Mouse (Mus musculus) CH12.LX (cell line): ENCODE measurements around the gene Lrig2. TPM values are rescaled to one million over a fixed set of nuclear protein-coding genes. Genes with fewer than 3 reads are reported as not detected.

Experiments used
- DNase-seq: peaks from one replicate; pipeline ENCODE4 v3.0.0-alpha.2; 2013; ENCODE audit errors: extremely low read depth
- H3K27ac ChIP-seq: 2 replicates; pipeline ENCODE4 v1.5.1; 2012; ENCODE audit warnings: low read depth, mild to moderate bottlenecking, control low read depth, moderate library complexity; ENCODE audit not compliant: insufficient read depth
- H3K27me3 ChIP-seq: replicated peaks from 2 replicates; pipeline ENCODE3; 2012; ENCODE audit warnings: inconsistent platforms
- H3K36me3 ChIP-seq, 2 experiments: replicated peaks in 1 of 2; 2 replicates each; pipeline versions ENCODE3 to v1.6.1; 2012; ENCODE audit warnings: inconsistent platforms in 1 of 2, low read length in 1 of 2, mild to moderate bottlenecking in 1 of 2, mixed read lengths in 1 of 2, moderate library complexity in 1 of 2; ENCODE audit not compliant: control insufficient read depth in 1 of 2, insufficient read depth in 1 of 2
- H3K4me1 ChIP-seq, 2 experiments: 2 replicates each; pipeline ENCODE4 v1.6.1; 2012; ENCODE audit warnings: inconsistent platforms in 1 of 2, moderate library complexity in 1 of 2; ENCODE audit not compliant: insufficient read depth in 2 of 2, control insufficient read depth in 1 of 2
- H3K4me2 ChIP-seq: 2 replicates; pipeline ENCODE4 v1.6.1; 2012; ENCODE audit warnings: low read depth, mild to moderate bottlenecking, control low read depth; ENCODE audit not compliant: poor library complexity, insufficient read depth, severe bottlenecking
- H3K4me3 ChIP-seq, 3 experiments: fragments of 150-350 bp in 1 of 3; sonication (generic) in 1 of 3; replicated peaks in 1 of 3; 2 replicates each; pipeline versions ENCODE3 to v1.5.1; 2011 to 2012; ENCODE audit warnings: low read depth in 2 of 3, low read length in 2 of 3, mild to moderate bottlenecking in 2 of 3, moderate library complexity in 2 of 3, control low read depth in 1 of 3, improper control_type of control experiment in 1 of 3, inconsistent platforms in 1 of 3, mixed read lengths in 1 of 3; ENCODE audit not compliant: poor library complexity in 1 of 3
- H3K79me2 ChIP-seq: replicated peaks from 2 replicates; pipeline ENCODE4 v1.6.1; 2012; ENCODE audit warnings: mild to moderate bottlenecking, moderate library complexity; ENCODE audit not compliant: control insufficient read depth, poor library complexity, insufficient read depth, severe bottlenecking; ENCODE audit errors: extremely low read depth
- H3K9ac ChIP-seq: 2 replicates; pipeline ENCODE4 v1.6.1; 2012; ENCODE audit warnings: low read depth, mild to moderate bottlenecking, control low read depth, moderate library complexity; ENCODE audit not compliant: insufficient read depth
- H3K9me3 ChIP-seq: replicated peaks from 2 replicates; pipeline ENCODE3; 2012; ENCODE audit warnings: low read length, inconsistent platforms, mixed read lengths
- BHLHE40 ChIP-seq: IDR thresholded peaks from 2 replicates; pipeline ENCODE4 v1.6.1; 2011; ENCODE audit warnings: mild to moderate bottlenecking, low read depth, low read length, improper control_type of control experiment
- CHD2 ChIP-seq: IDR thresholded peaks from 2 replicates; pipeline ENCODE4 v1.6.1; 2011; ENCODE audit warnings: low read length, improper control_type of control experiment
- ELF1 ChIP-seq: IDR thresholded peaks from 2 replicates; pipeline ENCODE4 v1.6.1; 2014; ENCODE audit warnings: low read depth, mild to moderate bottlenecking, inconsistent platforms, low read length, improper control_type of control experiment
- EP300 ChIP-seq: IDR thresholded peaks from 2 replicates; pipeline ENCODE4 v1.6.1; 2011; ENCODE audit warnings: low read length, improper control_type of control experiment
- GABPA ChIP-seq: IDR thresholded peaks from 2 replicates; pipeline ENCODE4 v1.6.1; 2012; ENCODE audit warnings: low read depth, low read length, improper control_type of control experiment, inconsistent platforms; ENCODE audit not compliant: insufficient replicate concordance
- JUN ChIP-seq: IDR thresholded peaks from 2 replicates; pipeline ENCODE4 v1.6.1; 2011; ENCODE audit warnings: low read depth, mild to moderate bottlenecking, low read length, improper control_type of control experiment, moderate library complexity; ENCODE audit not compliant: insufficient read depth
- JUND ChIP-seq: conservative IDR thresholded peaks from 2 replicates; pipeline ENCODE4 v1.6.1; 2011; ENCODE audit warnings: low read depth, low read length, improper control_type of control experiment
- KAT2A ChIP-seq: IDR thresholded peaks from 2 replicates; pipeline ENCODE4 v1.6.1; 2012; ENCODE audit warnings: low read length, improper control_type of control experiment, inconsistent platforms; ENCODE audit not compliant: insufficient replicate concordance
- MAFK ChIP-seq: IDR thresholded peaks from 2 replicates; pipeline ENCODE4 v1.6.1; 2011; ENCODE audit warnings: low read length, improper control_type of control experiment; ENCODE audit not compliant: insufficient replicate concordance
- MAX ChIP-seq: IDR thresholded peaks from 2 replicates; pipeline ENCODE4 v1.6.1; 2011; ENCODE audit warnings: low read length, improper control_type of control experiment
- MXI1 ChIP-seq: IDR thresholded peaks from 2 replicates; pipeline ENCODE4 v1.6.1; 2011; ENCODE audit warnings: mild to moderate bottlenecking, low read depth, low read length, improper control_type of control experiment
- MYC ChIP-seq: IDR thresholded peaks from 2 replicates; pipeline ENCODE4 v1.6.1; 2011; ENCODE audit warnings: low read depth, mild to moderate bottlenecking, improper control_type of control experiment, low read length
- NRF1 ChIP-seq: IDR thresholded peaks from 2 replicates; pipeline ENCODE4 v1.6.1; 2014; ENCODE audit warnings: low read depth, mild to moderate bottlenecking, inconsistent platforms, low read length, improper control_type of control experiment, moderate library complexity
- PAX5 ChIP-seq: IDR thresholded peaks from 2 replicates; pipeline ENCODE4 v1.6.1; 2012; ENCODE audit warnings: low read length, inconsistent platforms, mixed read lengths
- POLR2AphosphoS2 ChIP-seq: IDR thresholded peaks from 2 replicates; pipeline ENCODE4 v1.6.1; 2011; ENCODE audit warnings: low read depth, low read length, improper control_type of control experiment
- RAD21 ChIP-seq: IDR thresholded peaks from 2 replicates; pipeline ENCODE4 v1.6.1; 2011; ENCODE audit warnings: low read depth, mild to moderate bottlenecking, low read length, improper control_type of control experiment, moderate library complexity
- RCOR1 ChIP-seq: conservative IDR thresholded peaks from 2 replicates; pipeline ENCODE4 v1.6.1; 2012; ENCODE audit warnings: low read depth, mild to moderate bottlenecking, inconsistent platforms, low read length, improper control_type of control experiment
- SIN3A ChIP-seq: IDR thresholded peaks from 2 replicates; pipeline ENCODE4 v1.6.1; 2012; ENCODE audit warnings: low read length, improper control_type of control experiment, inconsistent platforms
- SMC3 ChIP-seq: IDR thresholded peaks from 2 replicates; pipeline ENCODE4 v1.6.1; 2011; ENCODE audit warnings: low read depth, low read length, improper control_type of control experiment
- TBP ChIP-seq: conservative IDR thresholded peaks from 2 replicates; pipeline ENCODE4 v1.6.1; 2011; ENCODE audit warnings: low read depth, low read length, improper control_type of control experiment
- TCF12 ChIP-seq: IDR thresholded peaks from 2 replicates; pipeline ENCODE4 v1.6.1; 2014; ENCODE audit warnings: low read depth, mild to moderate bottlenecking, inconsistent platforms, low read length, improper control_type of control experiment
- UBTF ChIP-seq: IDR thresholded peaks from 2 replicates; pipeline ENCODE4 v1.6.1; 2012; ENCODE audit warnings: low read depth, mild to moderate bottlenecking, inconsistent platforms, low read length, improper control_type of control experiment, moderate library complexity
- ZC3H11A ChIP-seq: IDR thresholded peaks from 2 replicates; pipeline ENCODE4 v1.6.1; 2012; ENCODE audit warnings: low read depth, mild to moderate bottlenecking, inconsistent platforms, low read length, improper control_type of control experiment
- ZMIZ1 ChIP-seq: IDR thresholded peaks from 2 replicates; pipeline ENCODE4 v1.6.1; 2012; ENCODE audit warnings: low read depth, mild to moderate bottlenecking, inconsistent platforms, low read length, improper control_type of control experiment
- dilution Hi-C: fragments of 300-500 bp; cut with MboI; formaldehyde crosslinking; loops from 2 replicates; pipeline ENCODE4 v1.14.3; 2020; ENCODE audit warnings: low sequenced_read_pairs; ENCODE audit not compliant: extremely low pct_unique_long_range_greater_than_20kb, extremely low pct_ligation_motif_present
- in situ Hi-C: fragments of 300-500 bp; cut with MboI; formaldehyde crosslinking; loops from 3 replicates; pipeline ENCODE4 v1.14.3; 2019; ENCODE audit warnings: low sequenced_read_pairs, low pct_ligation_motif_present, low pct_unique_long_range_greater_than_20kb, mixed read lengths
- polyA plus RNA-seq: library from polyadenylated mRNA; unstranded; fragments of >175 nt; gene quantifications from 2 replicates; pipeline ENCODE4 v1.2.1, GENCODE M21; 2012; ENCODE audit warnings: low read depth; ENCODE audit not compliant: insufficient read length
- total RNA-seq, 2 experiments: library from RNA; depleted of rRNA; stranded (reverse); fragments of 300-350 nt in 1 of 2; fragments of >200 nt in 1 of 2; gene quantifications; 2 replicates each; pipeline ENCODE4 v1.2.3; 2012 to 2014

The Lrig2 gene
- total and polyA plus RNA-seq, 3 experiments, result 2.8 to 5.4 (median 5.1) TPM

DNA sequence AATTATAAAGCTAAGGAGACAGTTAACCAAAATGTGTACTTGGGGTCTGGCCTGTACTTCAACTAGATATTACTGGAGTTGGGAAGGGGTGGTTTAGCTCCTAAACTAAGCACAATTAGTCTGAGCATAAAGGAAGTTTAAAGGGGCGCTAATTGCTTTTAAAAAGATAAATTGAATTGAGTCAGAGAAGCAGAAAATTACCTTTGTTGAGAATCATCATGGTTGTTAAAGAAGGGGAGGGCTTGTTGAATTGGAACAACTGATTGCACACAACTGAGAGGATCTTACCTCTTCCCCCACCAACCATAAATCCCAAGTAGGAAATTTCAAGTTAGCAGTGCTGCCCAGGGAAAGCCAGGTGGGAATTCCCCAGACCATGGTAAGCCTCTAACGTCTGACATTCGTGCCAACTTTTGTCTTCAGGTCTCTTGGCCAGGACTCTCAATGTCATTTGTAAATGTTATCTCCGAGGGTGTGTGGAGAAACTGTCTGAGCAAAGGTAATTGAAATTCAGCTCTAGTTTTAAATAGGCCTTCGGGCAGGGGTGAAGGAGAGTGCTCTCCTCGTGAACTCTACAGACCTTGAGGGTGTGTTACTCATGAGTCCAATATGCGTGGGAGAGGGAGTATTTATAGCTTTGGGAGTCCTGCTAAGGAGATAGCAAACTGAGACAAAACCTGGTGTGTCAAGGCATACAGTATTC, 159.2 kb downstream of the Lrig2 start:
- no peaks in the 10 kb centered on the region for H3K36me3 ChIP-seq
- H3K27ac ChIP-seq, result no peak overlapping the region
- no peak overlapping the region for H3K4me2 ChIP-seq
- H3K27me3 ChIP-seq, result no peaks in the 10 kb centered on the region
- H3K79me2 ChIP-seq, result no peaks in the 10 kb centered on the region
- H3K9me3 ChIP-seq, result no peaks in the 10 kb centered on the region
- no peak for DNase-seq
- peaks cover 0 to 5% of the 10 kb centered on the region in 2 experiments; a peak in 1 of 4 replicates for H3K4me1 ChIP-seq
- dilution Hi-C loops (no loop called here), in situ Hi-C loops (no loop called here)
- H3K4me3 ChIP-seq, result no peak overlapping the region
- no peak overlapping the region for H3K9ac ChIP-seq
- no peak for TF ChIP-seq ZC3H11A
- TF ChIP-seq RCOR1, result no peak
- TF ChIP-seq NRF1, result no peak
- TF ChIP-seq JUND, result no peak
- no peak for TF ChIP-seq CHD2
- no peak for TF ChIP-seq POLR2AphosphoS2
- TF ChIP-seq BHLHE40, result no peak
- TF ChIP-seq MAFK, result no peak
- TF ChIP-seq UBTF, result no peak
- no peak for TF ChIP-seq MYC
- no peak for TF ChIP-seq TCF12
- no peak for TF ChIP-seq PAX5
- no peak for TF ChIP-seq MAX
- no peak for TF ChIP-seq ZMIZ1
- TF ChIP-seq ELF1, result no peak
- TF ChIP-seq GABPA, result no peak
- TF ChIP-seq JUN, result no peak
- TF ChIP-seq EP300, result no peak
- TF ChIP-seq RAD21, result no peak
- TF ChIP-seq, all 38 proteins: peak for 0

DNA sequence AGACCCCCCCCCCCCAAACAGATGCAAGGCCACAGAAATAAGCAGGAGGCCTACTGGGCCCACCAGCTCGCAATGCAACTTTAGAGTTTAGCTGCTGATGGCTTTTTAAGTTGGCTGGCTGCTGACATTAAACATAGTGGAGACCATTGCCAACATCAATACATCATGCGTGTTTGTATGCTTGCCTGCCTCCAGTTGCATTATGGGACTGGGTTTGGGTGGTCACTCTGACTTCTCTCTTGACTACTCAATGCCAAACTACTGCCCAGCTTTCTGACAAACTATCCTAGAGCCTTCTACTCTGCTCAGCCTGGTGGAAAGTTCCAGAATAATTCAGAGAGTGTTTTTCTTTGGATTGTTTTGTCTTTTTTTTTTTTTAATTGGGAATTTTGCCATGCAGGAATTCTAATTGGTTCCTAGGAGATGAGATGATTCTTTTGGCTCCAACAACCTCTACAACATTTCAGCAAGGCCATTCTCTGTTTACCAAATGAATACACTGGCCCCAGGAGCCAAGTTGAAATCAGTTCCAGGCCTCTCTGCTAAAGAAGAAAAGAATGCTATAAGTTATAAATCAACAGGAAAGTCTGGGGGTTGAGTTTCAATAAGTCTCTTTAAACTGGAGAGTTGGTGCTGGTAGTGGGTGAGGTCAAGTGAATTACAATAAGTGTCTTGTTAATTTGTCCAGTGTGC, 161.3 kb downstream of the Lrig2 start:
- in situ Hi-C loops, result no loop called here

More for the DNA sequence above, 161.3 kb downstream of the Lrig2 start:
- H3K9ac ChIP-seq, result no peak overlapping the region
- no peak overlapping the region for H3K27ac ChIP-seq
- DNase-seq, result no peak
- no peaks in the 10 kb centered on the region for H3K9me3 ChIP-seq
- no peaks in the 10 kb centered on the region for H3K27me3 ChIP-seq
- TF ChIP-seq ZC3H11A, result no peak
- no peak for TF ChIP-seq SIN3A
- no peak for TF ChIP-seq SMC3
- TF ChIP-seq TBP, result no peak
- no peak for TF ChIP-seq ZMIZ1
- no peak for TF ChIP-seq KAT2A
- no peak for TF ChIP-seq ELF1
- no peak for TF ChIP-seq UBTF
- no peak for TF ChIP-seq CHD2
- TF ChIP-seq MXI1, result no peak
- dilution Hi-C loops, result no loop called here
- no peak overlapping the region for H3K4me3 ChIP-seq
- H3K4me2 ChIP-seq, result no peak overlapping the region
- H3K4me1 ChIP-seq, result peaks cover 0 to 5% of the 10 kb centered on the region in 2 experiments; a peak in 1 of 4 replicates
- no peaks in the 10 kb centered on the region for H3K36me3 ChIP-seq
- no peaks in the 10 kb centered on the region for H3K79me2 ChIP-seq
